Mouse (Mus musculus) kidney, adult 2 months (tissue): ENCODE data around the gene Ahcy. TPM values are rescaled to one million over a fixed set of nuclear protein-coding genes. Genes with fewer than 3 reads are reported as not detected.

ENCODE experiments used
- DNase-seq: peaks from one replicate; pipeline ENCODE4 v3.0.0; 2021
- H3K27ac ChIP-seq: fragments of 200-500 bp; 2 replicates; pipeline ENCODE4 v1.5.1; 2012; ENCODE audit warnings: low read depth, low read length, control low read depth, inconsistent platforms; ENCODE audit not compliant: insufficient read depth
- H3K27me3 ChIP-seq: fragments of 200-500 bp; replicated peaks from 2 replicates; pipeline ENCODE4 v1.6.1; 2012; ENCODE audit warnings: mild to moderate bottlenecking, moderate library complexity, low read length, inconsistent platforms; ENCODE audit not compliant: control insufficient read depth, insufficient read depth
- H3K36me3 ChIP-seq: fragments of 200-500 bp; 2 replicates; pipeline ENCODE4 v1.6.1; 2012; ENCODE audit warnings: mild to moderate bottlenecking, moderate library complexity, low read length, inconsistent platforms; ENCODE audit not compliant: control insufficient read depth, insufficient read depth
- H3K4me1 ChIP-seq: fragments of 200-500 bp; 2 replicates; pipeline ENCODE4 v1.6.1; 2011; ENCODE audit warnings: low read length; ENCODE audit not compliant: control insufficient read depth, insufficient read depth
- H3K4me3 ChIP-seq: fragments of 200-500 bp; 2 replicates; pipeline ENCODE4 v1.5.1; 2011; ENCODE audit warnings: mild to moderate bottlenecking, low read depth, low read length, control low read depth; ENCODE audit not compliant: insufficient read depth
- CTCF ChIP-seq: fragments of 200-500 bp; conservative IDR thresholded peaks from 2 replicates; pipeline ENCODE4 v1.5.1; 2011; ENCODE audit warnings: low read depth, mild to moderate bottlenecking, control low read depth, low read length, moderate library complexity, mixed read lengths; ENCODE audit not compliant: insufficient read depth, insufficient read length
- POLR2A ChIP-seq: fragments of 200-500 bp; IDR thresholded peaks from one replicate; pipeline ENCODE4 v1.6.1; 2011; ENCODE audit warnings: low read depth, low read length, control low read depth
- WGBS: fragments of 180-500 bp; shearing (Covaris S2); methylation state at CpG from one replicate; pipeline ENCODE4 v1.1.7; 2018; 5-methylcytosine and 5-hydroxymethylcytosine counted together
- polyA plus RNA-seq: library from polyadenylated mRNA; depleted of rRNA; stranded (reverse); fragments of >200 nt; gene quantifications from 2 replicates; pipeline ENCODE4 v1.2.3, GENCODE M21; 2012

The Ahcy gene
- polyA plus RNA-seq, 1 experiment: 250 TPM

GRCm38 (mm10) chr2:155052681-155053080 lies 21.6 kb downstream of the Ahcy start:
- Histone ChIP-seq H3K4me1 (peaks cover 6% of the 10 kb centered on the region; the same call in 1 of the 2 replicates), H3K27ac (no peak overlapping the region), H3K4me3 (no peak overlapping the region), H3K36me3 (no peaks in the 10 kb centered on the region), H3K27me3 (no peaks in the 10 kb centered on the region)
- no peak for DNase-seq
- TF ChIP-seq CTCF (no peak), POLR2A (no peak)
- WGBS: 87% methylated on average over 2 of the region's 2 CpGs

DNA sequence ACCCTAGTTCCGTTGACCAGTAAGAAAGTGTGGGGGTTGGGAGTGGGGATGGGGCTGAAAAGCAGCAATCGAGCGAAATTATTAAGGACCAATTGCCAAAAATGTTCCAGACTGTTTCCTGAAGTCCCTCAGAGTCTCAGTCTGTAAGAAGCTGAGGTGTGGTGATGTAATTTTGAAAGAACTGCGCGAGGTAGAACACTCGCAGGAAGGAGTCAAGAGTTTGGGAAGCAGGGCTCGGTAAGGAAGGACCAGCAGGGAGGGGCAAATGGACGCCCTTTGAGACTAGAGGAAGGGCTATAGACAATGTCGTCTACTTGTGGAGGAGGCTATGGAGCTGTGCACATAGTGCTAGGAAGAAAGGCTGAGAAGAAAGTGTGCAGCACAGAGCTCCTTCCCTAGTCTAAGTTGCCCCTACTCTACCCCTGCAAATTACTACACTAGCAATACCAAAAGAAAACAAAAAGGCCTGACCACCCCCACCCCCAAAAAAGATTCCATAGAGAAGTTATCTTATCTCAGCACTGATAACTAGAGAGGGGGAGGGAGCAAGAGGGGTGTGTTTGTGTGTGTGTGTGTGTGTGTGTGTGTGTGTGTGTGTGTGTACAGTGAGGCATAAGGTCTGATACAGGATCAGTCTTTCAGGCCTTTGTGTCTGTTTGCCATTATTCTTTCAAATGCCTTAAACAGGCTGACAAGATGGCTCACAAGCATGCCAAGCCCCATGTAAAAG lies 22.5 kb downstream of the Ahcy start:
- no peak for TF ChIP-seq POLR2A
- TF ChIP-seq CTCF: no peak
- Histone ChIP-seq H3K36me3 (no peaks in the 10 kb centered on the region), H3K4me1 (peaks cover 6% of the 10 kb centered on the region; the same call in 1 of the 2 replicates), H3K4me3 (no peak overlapping the region), H3K27ac (no peak overlapping the region), H3K27me3 (no peaks in the 10 kb centered on the region)
- DNase-seq: no peak
- WGBS: 32% methylated on average over 9 of the region's 9 CpGs

DNA sequence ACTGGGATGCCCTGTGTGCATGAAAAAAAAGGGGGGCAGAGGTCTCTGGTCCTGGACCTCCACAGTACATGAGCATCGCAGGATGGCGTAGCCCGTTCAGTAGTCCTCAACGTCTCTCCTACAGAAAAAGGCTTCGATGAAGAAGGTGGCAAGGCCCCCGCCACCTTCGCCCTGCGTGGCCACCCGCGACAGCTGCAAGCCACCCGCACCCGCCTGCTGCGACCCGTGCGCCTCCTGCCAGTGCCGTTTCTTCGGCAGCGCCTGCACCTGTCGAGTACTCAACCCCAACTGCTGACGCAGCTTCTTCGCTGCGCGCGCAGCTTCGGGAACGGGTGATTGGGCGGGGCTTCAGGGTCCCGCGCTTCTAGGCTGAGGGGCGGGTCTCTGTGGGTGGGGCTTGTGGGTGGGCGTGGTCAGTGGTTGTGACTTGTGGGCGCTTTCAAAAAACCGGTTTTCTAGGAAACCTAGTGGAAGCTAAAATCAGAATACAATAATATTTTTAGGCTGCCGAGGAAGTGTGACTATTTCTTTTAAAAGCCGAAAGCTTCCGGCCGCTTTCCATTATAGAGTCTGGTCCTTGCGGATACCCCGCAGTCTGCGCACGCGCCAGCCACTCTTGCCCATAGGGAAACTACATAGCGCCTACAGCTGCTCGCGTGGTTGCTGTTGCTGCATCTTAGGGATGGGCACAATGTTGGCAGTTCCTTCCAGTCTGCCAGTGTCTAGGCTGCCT lies 23.6 kb downstream of the Ahcy start:
- no peak for TF ChIP-seq CTCF
- TF ChIP-seq POLR2A: peak; percentile 93
- peak overlapping the region; percentile 73 for H3K4me3 ChIP-seq
- H3K27ac ChIP-seq: peak overlapping the region; percentile 44; the same call in 1 of the 2 replicates
- peak; percentile 97 for DNase-seq
- H3K36me3 ChIP-seq: no peaks in the 10 kb centered on the region
- peaks cover 6% of the 10 kb centered on the region; the same call in 1 of the 2 replicates for H3K4me1 ChIP-seq
- WGBS: under 1% methylated on average over 45 of the region's 45 CpGs
- H3K27me3 ChIP-seq: no peaks in the 10 kb centered on the region

GRCm38 (mm10) chr2:155050108-155050503 lies 24.2 kb downstream of the Ahcy start:
- 28% methylated on average over 5 of the region's 5 CpGs for WGBS
- Histone ChIP-seq H3K4me1 (peaks cover 6% of the 10 kb centered on the region; the same call in 1 of the 2 replicates), H3K4me3 (peak overlapping the region; percentile 73), H3K27me3 (no peaks in the 10 kb centered on the region), H3K27ac (peak overlapping the region; percentile 44; the same call in 1 of the 2 replicates), H3K36me3 (no peaks in the 10 kb centered on the region)
- no peak for TF ChIP-seq POLR2A
- no peak for TF ChIP-seq CTCF
- peak; percentile 16 for DNase-seq

- H3K4me3 ChIP-seq: no peak overlapping the region
- no peaks in the 10 kb centered on the region for H3K27me3 ChIP-seq
- TF ChIP-seq POLR2A: no peak
- TF ChIP-seq CTCF: no peak
- no peak for DNase-seq
- 75% methylated on average over 7 of the region's 7 CpGs for WGBS
- no peaks in the 10 kb centered on the region for H3K36me3 ChIP-seq
- no peak overlapping the region for H3K27ac ChIP-seq
- H3K4me1 ChIP-seq: peaks cover 6% of the 10 kb centered on the region; the same call in 1 of the 2 replicates
Observed at GRCm38 (mm10) chr2:155047452-155048178, 26.7 kb downstream of the Ahcy start.

GRCm38 (mm10) chr2:155046803-155047202 lies 27.5 kb downstream of the Ahcy start:
- no peak for TF ChIP-seq CTCF
- no peak for TF ChIP-seq POLR2A
- no peak overlapping the region for H3K27ac ChIP-seq
- H3K4me3 ChIP-seq: no peak overlapping the region
- H3K36me3 ChIP-seq: no peaks in the 10 kb centered on the region
- no peaks in the 10 kb centered on the region for H3K27me3 ChIP-seq
- 86% methylated on average over 2 of the region's 2 CpGs for WGBS
- H3K4me1 ChIP-seq: peaks cover 6% of the 10 kb centered on the region; the same call in 1 of the 2 replicates
- no peak for DNase-seq
